Mouse (Mus musculus) common myeloid progenitor, adult 5-6 weeks (primary cell): ENCODE results near the gene Npm1. TPM values are rescaled to one million over a fixed set of nuclear protein-coding genes. Genes with fewer than 3 reads are reported as not detected.

Source experiments
- ATAC-seq: replicated peaks from 2 replicates; pipeline ENCODE4 v1.8.0; 2016; ENCODE audit warnings: low read depth, mild to moderate bottlenecking, moderate TSS enrichment, inconsistent platforms; ENCODE audit not compliant: poor library complexity, severe bottlenecking
- total RNA-seq: library from RNA; stranded (forward); fragments of 200-1000, 187-1606 nt; gene quantifications from 2 replicates; pipeline ENCODE4 v1.2.3, GENCODE M21; 2017

Npm1 gene
- total RNA-seq, 1 experiment from 2014 or later = 3,750 TPM

GRCm38 (mm10) chr11:33193695-33194094 is 30.7 kb upstream of the Npm1 start:
- ATAC-seq = no peak

GRCm38 (mm10) chr11:33181804-33182203 is 18.8 kb upstream of the Npm1 start:
- ATAC-seq = no peak

- ATAC-seq = 0 out of 2 replicates have a peak, but pooled peaks have one; percentile 36
Observed at GRCm38 (mm10) chr11:33180701-33181116, 17.7 kb upstream of the Npm1 start.

- ATAC-seq = no peak
Observed at GRCm38 (mm10) chr11:33179802-33180201, 16.8 kb upstream of the Npm1 start.

GRCm38 (mm10) chr11:33176525-33177245 is 13.7 kb upstream of the Npm1 start:
- ATAC-seq = peak; percentile 93

GRCm38 (mm10) chr11:33175768-33176167 is 12.8 kb upstream of the Npm1 start:
- ATAC-seq = no peak

GRCm38 (mm10) chr11:33170489-33170888 is 7.5 kb upstream of the Npm1 start:
- peak; percentile 82 for ATAC-seq

GRCm38 (mm10) chr11:33162211-33162997 is 602 bp downstream of the Npm1 start:
- ATAC-seq = peak; percentile 70

GRCm38 (mm10) chr11:33159741-33160140 is 3.3 kb downstream of the Npm1 start:
- no peak for ATAC-seq

- ATAC-seq = no peak
Observed at GRCm38 (mm10) chr11:33157453-33158196, 5.4 kb downstream of the Npm1 start.

- ATAC-seq = no peak
Observed at GRCm38 (mm10) chr11:33156436-33157015, 6.5 kb downstream of the Npm1 start.

GRCm38 (mm10) chr11:33154459-33154858 is 8.5 kb downstream of the Npm1 start:
- no peak for ATAC-seq

- no peak for ATAC-seq
Observed at GRCm38 (mm10) chr11:33152997-33153396, 10.0 kb downstream of the Npm1 start.

GRCm38 (mm10) chr11:33151780-33152145 is 11.2 kb downstream of the Npm1 start:
- ATAC-seq = no peak

GRCm38 (mm10) chr11:33151128-33151779 is 11.8 kb downstream of the Npm1 start:
- no peak for ATAC-seq

GRCm38 (mm10) chr11:33150364-33150763 is 12.6 kb downstream of the Npm1 start:
- ATAC-seq = no peak

- ATAC-seq = no peak
Observed at GRCm38 (mm10) chr11:33149453-33149852, 13.6 kb downstream of the Npm1 start.

- ATAC-seq = no peak
Observed at GRCm38 (mm10) chr11:33149088-33149436, 13.9 kb downstream of the Npm1 start.

GRCm38 (mm10) chr11:33148338-33149087 is 14.5 kb downstream of the Npm1 start:
- peak; percentile 77 for ATAC-seq
